Mouse (Mus musculus) hindbrain, embryonic 13.5 days (tissue): ENCODE measurements at regions not wholly inside any gene's neighbourhood (a gene's known extent, or its start where the extent isn't known, plus 50 kb on each side); places are given as distances from the start of the nearest gene placed in this dataset.

ENCODE experiments used
- ATAC-seq: fragments of 200-750 bp; cut with Nextera tagmentation; 2 replicates; pipeline ENCODE4 v1.8.0; 2017; ENCODE audit warnings: moderate TSS enrichment; ENCODE audit not compliant: low FRiP score
- H3K27ac ChIP-seq: fragments of 300-500 bp; sonication (generic); 2 replicates; pipeline ENCODE4 v1.5.1; 2015; ENCODE audit warnings: inconsistent platforms, mild to moderate bottlenecking, moderate library complexity
- H3K27me3 ChIP-seq: fragments of 300-500 bp; sonication (generic); 2 replicates; pipeline ENCODE4 v1.6.1; 2015; ENCODE audit warnings: mild to moderate bottlenecking, inconsistent platforms
- H3K36me3 ChIP-seq: fragments of 300-500 bp; sonication (generic); 2 replicates; pipeline ENCODE4 v1.6.1; 2015; ENCODE audit warnings: mild to moderate bottlenecking, inconsistent platforms
- H3K4me1 ChIP-seq: fragments of 300-500 bp; sonication (generic); replicated peaks from 2 replicates; pipeline ENCODE4 v1.6.1; 2015; ENCODE audit warnings: inconsistent platforms
- H3K4me2 ChIP-seq: fragments of 300-500 bp; sonication (generic); 2 replicates; pipeline ENCODE4 v1.6.1; 2015; ENCODE audit warnings: inconsistent platforms, mild to moderate bottlenecking, moderate library complexity
- H3K4me3 ChIP-seq: fragments of 300-500 bp; sonication (generic); 2 replicates; pipeline ENCODE4 v1.5.1; 2015; ENCODE audit warnings: mild to moderate bottlenecking, inconsistent platforms
- H3K9ac ChIP-seq: fragments of 300-500 bp; sonication (generic); 2 replicates; pipeline ENCODE4 v1.6.1; 2015; ENCODE audit warnings: mild to moderate bottlenecking, inconsistent platforms
- H3K9me3 ChIP-seq: fragments of 300-500 bp; sonication (generic); 2 replicates; pipeline ENCODE4 v1.6.1; 2016; ENCODE audit warnings: inconsistent platforms
- WGBS: fragments of 180-500 bp; shearing (Covaris S2); methylation state at CpG from one replicate; pipeline ENCODE4 v1.1.7; 2015; 5-methylcytosine and 5-hydroxymethylcytosine counted together

DNA sequence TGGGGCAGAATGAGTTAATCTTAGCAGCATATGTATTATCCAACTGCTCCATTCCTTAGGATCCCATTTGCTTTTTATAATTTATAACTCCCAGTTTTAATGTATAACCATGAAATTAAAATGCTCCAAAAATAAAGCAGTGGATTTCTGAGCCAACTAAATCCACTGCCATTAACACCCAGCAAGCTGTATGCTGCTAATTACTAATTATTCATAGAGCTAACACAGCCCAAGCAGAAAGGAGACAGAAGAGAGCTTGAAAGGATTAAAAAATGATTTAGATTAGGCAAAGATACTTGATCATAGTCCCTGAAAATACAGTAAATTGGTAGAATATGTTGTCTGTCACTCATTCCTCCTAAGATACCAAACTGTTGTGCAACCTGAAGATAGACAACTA lies 213.9 kb upstream of the Pcsk2 start:
- no peaks in the 10 kb centered on the region for H3K27me3 ChIP-seq
- no peaks in the 10 kb centered on the region for H3K36me3 ChIP-seq
- no peak overlapping the region for H3K27ac ChIP-seq
- ATAC-seq, result no peak
- H3K9me3 ChIP-seq, result no peaks in the 10 kb centered on the region
- H3K4me2 ChIP-seq, result no peak overlapping the region
- no peak overlapping the region for H3K4me3 ChIP-seq
- no peak overlapping the region for H3K9ac ChIP-seq
- H3K4me1 ChIP-seq, result no peaks in the 10 kb centered on the region

DNA sequence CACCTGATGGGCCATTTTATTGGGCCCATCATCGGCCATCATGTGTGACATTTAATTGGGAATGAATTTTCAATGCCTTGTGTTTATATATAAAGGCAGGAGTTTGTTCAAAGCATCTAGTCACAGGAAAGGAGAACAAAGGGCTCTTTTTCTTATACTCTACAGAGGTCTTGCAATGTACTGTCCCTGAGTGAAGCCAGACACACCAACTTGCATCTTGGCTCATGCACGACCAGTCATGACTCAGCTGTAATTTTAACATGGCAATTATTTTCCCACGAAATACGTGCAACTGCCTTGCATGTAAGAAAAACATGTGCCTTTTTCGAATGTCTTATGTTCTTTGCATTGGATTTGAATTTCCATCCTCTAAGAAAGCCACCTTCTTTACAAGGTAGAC lies 205.6 kb upstream of the Pcsk2 start:
- Histone ChIP-seq H3K4me2 (no peak overlapping the region), H3K27ac (no peak overlapping the region), H3K4me1 (no peaks in the 10 kb centered on the region), H3K27me3 (no peaks in the 10 kb centered on the region), H3K4me3 (no peak overlapping the region), H3K36me3 (no peaks in the 10 kb centered on the region), H3K9me3 (no peaks in the 10 kb centered on the region), H3K9ac (no peak overlapping the region)
- ATAC-seq, result no peak
- 86% methylated on average over 5 of the region's 5 CpGs for WGBS

DNA sequence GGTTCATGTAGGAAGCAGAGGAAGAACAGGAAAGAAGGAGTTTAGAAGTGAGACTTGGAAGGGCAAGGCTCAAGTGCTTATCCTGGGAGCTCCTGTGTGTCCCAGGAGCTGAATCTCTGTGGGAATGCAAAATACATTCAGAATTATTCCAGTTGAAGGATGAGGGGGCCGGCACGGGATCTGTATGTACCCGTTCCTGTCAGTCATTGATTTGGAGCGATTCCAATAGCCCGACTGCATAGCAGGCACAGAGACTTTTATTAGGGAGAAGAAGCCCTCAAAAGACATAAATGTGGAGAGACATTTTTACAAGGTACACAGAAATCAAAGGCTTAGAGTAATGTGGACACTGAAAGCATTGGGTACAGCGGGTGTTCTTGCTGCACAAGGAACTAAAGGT lies 181.8 kb upstream of the Pcsk2 start:
- H3K27ac ChIP-seq, result no peak overlapping the region
- H3K4me1 ChIP-seq, result no peaks in the 10 kb centered on the region
- H3K9ac ChIP-seq, result no peak overlapping the region
- no peak overlapping the region for H3K4me3 ChIP-seq
- no peak overlapping the region for H3K4me2 ChIP-seq
- H3K36me3 ChIP-seq, result no peaks in the 10 kb centered on the region
- ATAC-seq, result no peak
- H3K9me3 ChIP-seq, result no peaks in the 10 kb centered on the region; the same call in 1 of the 2 replicates
- H3K27me3 ChIP-seq, result no peaks in the 10 kb centered on the region
- 86% methylated on average over 6 of the region's 6 CpGs for WGBS

- no peak overlapping the region for H3K4me3 ChIP-seq
- no peaks in the 10 kb centered on the region; the same call in 1 of the 2 replicates for H3K9me3 ChIP-seq
- WGBS, result 95% methylated on average over 5 of the region's 5 CpGs
- ATAC-seq, result no peak
- no peak overlapping the region for H3K4me2 ChIP-seq
- no peaks in the 10 kb centered on the region for H3K4me1 ChIP-seq
- no peaks in the 10 kb centered on the region for H3K27me3 ChIP-seq
- no peaks in the 10 kb centered on the region for H3K36me3 ChIP-seq
- H3K9ac ChIP-seq, result no peak overlapping the region
- H3K27ac ChIP-seq, result no peak overlapping the region
Observed at GRCm38 (mm10) chr2:143365976-143366375, 180.0 kb upstream of the Pcsk2 start.
